Mouse (Mus musculus) left cerebral cortex, postnatal 25 days (tissue): ENCODE results near the gene Selenoo. TPM values are rescaled to one million over a fixed set of nuclear protein-coding genes. Genes with fewer than 3 reads are reported as not detected.

ENCODE experiments used
- DNase-seq, 2 experiments: peaks; one replicate each; pipeline ENCODE4 v3.0.0; 2022; ENCODE audit warnings: low spot score in 2 of 2, mixed read lengths in 1 of 2
- intact Hi-C: fragments of 180-260 bp; cut with DNase I; formaldehyde crosslinking; loops from one replicate; pipeline ENCODE4 v1.15.1; 2025
- total RNA-seq, 2 experiments: library from RNA; stranded (reverse); gene quantifications; 2 replicates each; pipeline ENCODE4 v1.2.3; 2021

Gene Selenoo
- total RNA-seq, 2 experiments from 2014 or later, result 18.9 to 20.6 TPM

GRCm38 (mm10) chr15:89141905-89142304 lies 53.0 kb downstream of the Selenoo start:
- no peak for DNase-seq
- intact Hi-C loops, result no loop called here

GRCm38 (mm10) chr15:89143134-89143533 lies 54.2 kb downstream of the Selenoo start:
- intact Hi-C loops, result no loop called here

GRCm38 (mm10) chr15:89144965-89145364 lies 56.1 kb downstream of the Selenoo start:
- no peak for DNase-seq
- intact Hi-C loops, result no loop called here

More at GRCm38 (mm10) chr15:89143134-89143533, 54.2 kb downstream of the Selenoo start:
- no peak for DNase-seq

GRCm38 (mm10) chr15:89145813-89146350 lies 57.0 kb downstream of the Selenoo start:
- DNase-seq, result no peak
- intact Hi-C loops, result no loop called here

GRCm38 (mm10) chr15:89146537-89146936 lies 57.7 kb downstream of the Selenoo start:
- peak; percentile 69 to 88 for DNase-seq
- intact Hi-C loops, result no loop called here

GRCm38 (mm10) chr15:89147024-89147423 lies 58.1 kb downstream of the Selenoo start:
- intact Hi-C loops, result no loop called here

GRCm38 (mm10) chr15:89147456-89147855 lies 58.6 kb downstream of the Selenoo start:
- DNase-seq, result no peak
- intact Hi-C loops, result no loop called here

More at GRCm38 (mm10) chr15:89147024-89147423, 58.1 kb downstream of the Selenoo start:
- peak; percentile 45 to 75 for DNase-seq

GRCm38 (mm10) chr15:89147895-89148294 lies 59.0 kb downstream of the Selenoo start:
- DNase-seq, result no peak
- intact Hi-C loops, result no loop called here

- no peak for DNase-seq
- intact Hi-C loops, result no loop called here
These were observed 59.8 kb downstream of the Selenoo start for GRCm38 (mm10) chr15:89148496-89149270.

GRCm38 (mm10) chr15:89149271-89150040 lies 60.6 kb downstream of the Selenoo start, which contains the start of gene Mapk11:
Gene Mapk11, minus strand, starts transcription at chr15:89149628.
- peak in 1 of 2 experiments; percentile 53 for DNase-seq
- intact Hi-C loops, result no loop called here

Other genes starting within 250 kb of the Selenoo start
- 10 to 100 TPM; 35.7 to 35.9 TPM for gene Pim3, start 226.9 kb upstream of the Selenoo start, total RNA-seq
- gene Ttll8, start 134.7 kb upstream of the Selenoo start, total RNA-seq, result 1 to 10 TPM; 1.3 to 1.7 TPM
- 100 to 1,000 TPM; 101 to 103 TPM for gene Mlc1, start 110.1 kb upstream of the Selenoo start, total RNA-seq
- not detected for gene Mov10l1, start 106.2 kb upstream of the Selenoo start, total RNA-seq
- 10 to 100 TPM; 95.4 to 95.5 TPM for gene Panx2, start 29.4 kb upstream of the Selenoo start, total RNA-seq
- gene Trabd, start 14.0 kb upstream of the Selenoo start, total RNA-seq, result 10 to 100 TPM; 15.8 to 17.9 TPM
- gene Tubgcp6, start 34.0 kb downstream of the Selenoo start, total RNA-seq, result 10 to 100 TPM; 26.3 to 27.7 TPM
- 10 to 100 TPM; 13.1 to 13.3 TPM for gene Hdac10, start 39.6 kb downstream of the Selenoo start, total RNA-seq
- 1 to 10 TPM; 5.9 to 7.6 TPM for gene Mapk12, start 51.6 kb downstream of the Selenoo start, total RNA-seq
- 10 to 100 TPM; 47.1 to 51.1 TPM for gene Mapk11, start 60.5 kb downstream of the Selenoo start, total RNA-seq
- 10 to 100 TPM; 43.4 to 44.9 TPM for gene Plxnb2, start 91.7 kb downstream of the Selenoo start, total RNA-seq
- 10 to 100 TPM; 44.8 to 47.0 TPM for gene Dennd6b, start 107.4 kb downstream of the Selenoo start, total RNA-seq
- gene Ppp6r2, start 122.5 kb downstream of the Selenoo start, total RNA-seq, result 100 to 1,000 TPM; 148 to 149 TPM
- 100 to 1,000 TPM; 205 to 212 TPM for gene Sbf1, start 226.2 kb downstream of the Selenoo start, total RNA-seq
- gene Adm2, start 233.6 kb downstream of the Selenoo start, total RNA-seq, result not detected
- gene Miox, start 245.3 kb downstream of the Selenoo start, total RNA-seq, result not detected